Mouse (Mus musculus) kidney, embryonic 15.5 days (tissue): ENCODE measurements around the gene Lsm12. TPM values are rescaled to one million over a fixed set of nuclear protein-coding genes. Genes with fewer than 3 reads are reported as not detected.
A peak's percentile ranks its signal among the peaks of the same experiment; 100 is the strongest.

Experiments
- ATAC-seq: fragments of 200-750 bp; cut with Nextera tagmentation; replicated peaks from 2 replicates; pipeline ENCODE4 v1.8.0; 2017; ENCODE audit warnings: moderate TSS enrichment; ENCODE audit not compliant: low FRiP score
- H3K27ac ChIP-seq: fragments of 300-500 bp; sonication (generic); 2 replicates; pipeline ENCODE4 v1.5.1; 2015; ENCODE audit warnings: mild to moderate bottlenecking, inconsistent platforms
- H3K27me3 ChIP-seq: fragments of 300-500 bp; sonication (generic); 2 replicates; pipeline ENCODE4 v1.6.1; 2015; ENCODE audit warnings: inconsistent platforms
- H3K36me3 ChIP-seq: fragments of 300-500 bp; sonication (generic); 2 replicates; pipeline ENCODE4 v1.6.1; 2015; ENCODE audit warnings: inconsistent platforms
- H3K4me1 ChIP-seq: fragments of 300-500 bp; sonication (generic); 2 replicates; pipeline ENCODE4 v1.6.1; 2015; ENCODE audit warnings: inconsistent platforms
- H3K4me2 ChIP-seq: fragments of 300-500 bp; sonication (generic); 2 replicates; pipeline ENCODE4 v1.6.1; 2015; ENCODE audit warnings: moderate library complexity, mild to moderate bottlenecking, inconsistent platforms
- H3K4me3 ChIP-seq: fragments of 300-500 bp; sonication (generic); replicated peaks from 2 replicates; pipeline ENCODE4 v1.5.1; 2015; ENCODE audit warnings: mild to moderate bottlenecking, inconsistent platforms
- H3K9ac ChIP-seq: fragments of 300-500 bp; sonication (generic); 2 replicates; pipeline ENCODE4 v1.6.1; 2015; ENCODE audit warnings: mild to moderate bottlenecking, inconsistent platforms
- H3K9me3 ChIP-seq: fragments of 300-500 bp; sonication (generic); replicated peaks from 2 replicates; pipeline ENCODE4 v1.6.1; 2016; ENCODE audit warnings: inconsistent platforms
- WGBS: fragments of 180-500 bp; shearing (Covaris S2); methylation state at CpG from one replicate; pipeline ENCODE4 v1.1.7; 2015; ENCODE audit warnings: mixed read lengths; 5-methylcytosine and 5-hydroxymethylcytosine counted together
- microRNA-seq: library from miRNA; unstranded; fragments of <30 nt; microRNA quantifications from one replicate; pipeline ENCODE4, GENCODE M21; 2016
- polyA plus RNA-seq: library from polyadenylated mRNA; unstranded; fragments of >200 nt; fragmentation: Nextera tagmentation; extraction: Ambion mirVana; gene quantifications from 2 replicates; pipeline ENCODE4 v1.2.1, GENCODE M21; 2015

The Lsm12 gene
- polyA plus RNA-seq, 1 experiment from 2014 or later = 122 TPM

- no peak overlapping the region for H3K4me3 ChIP-seq
- no peaks in the 10 kb centered on the region for H3K36me3 ChIP-seq
- no peaks in the 10 kb centered on the region for H3K9me3 ChIP-seq
- no peak overlapping the region for H3K4me2 ChIP-seq
- ATAC-seq = no peak
- no peak overlapping the region for H3K27ac ChIP-seq
- H3K9ac ChIP-seq = no peak overlapping the region
- H3K27me3 ChIP-seq = peaks cover 46% of the 10 kb centered on the region
- peaks cover 19% of the 10 kb centered on the region for H3K4me1 ChIP-seq
- WGBS = 6% methylated on average over 5 of the region's 5 CpGs
Measured at GRCm38 (mm10) chr11:102140508-102140907, 44.6 kb downstream of the Lsm12 start.

DNA sequence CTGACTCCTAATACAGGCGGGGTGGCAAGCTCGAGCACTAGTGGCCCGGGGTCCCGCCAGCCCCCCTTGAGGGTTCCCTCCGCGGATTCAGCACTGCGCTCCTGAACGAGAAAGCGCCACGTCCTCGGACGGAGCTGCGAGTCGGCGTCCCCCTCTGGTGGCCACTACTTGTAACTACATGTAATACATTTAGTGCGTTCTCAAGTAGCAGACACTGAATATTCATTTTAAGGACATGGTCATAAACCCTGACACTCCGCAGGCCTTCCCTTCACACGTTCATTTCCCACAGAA lies 46.7 kb downstream of the Lsm12 start:
- H3K4me1 ChIP-seq = 0 out of 2 replicates have a peak, but pooled peaks cover 25% of the 10 kb centered on the region
- ATAC-seq = no peak
- peaks cover 25% of the 10 kb centered on the region for H3K27me3 ChIP-seq
- WGBS = under 1% methylated on average over 18 of the region's 18 CpGs
- H3K27ac ChIP-seq = no peak overlapping the region
- no peaks in the 10 kb centered on the region for H3K36me3 ChIP-seq
- H3K4me3 ChIP-seq = peak overlapping the region; percentile 32
- 0 out of 2 replicates have a peak overlapping the region, but pooled peaks have one; percentile 36 for H3K9ac ChIP-seq
- H3K4me2 ChIP-seq = peak overlapping the region; percentile 67
- no peaks in the 10 kb centered on the region for H3K9me3 ChIP-seq

GRCm38 (mm10) chr11:102137625-102138446 lies 47.3 kb downstream of the Lsm12 start:
- Histone ChIP-seq H3K27ac (no peak overlapping the region), H3K36me3 (no peaks in the 10 kb centered on the region), H3K4me2 (peak overlapping the region; percentile 67), H3K4me3 (peak overlapping the region; percentile 32), H3K4me1 (0 out of 2 replicates have a peak, but pooled peaks cover 24% of the 10 kb centered on the region), H3K9me3 (no peaks in the 10 kb centered on the region), H3K9ac (0 out of 2 replicates have a peak overlapping the region, but pooled peaks have one; percentile 36), H3K27me3 (peaks cover 20% of the 10 kb centered on the region)
- 45% methylated on average over 13 of the region's 13 CpGs for WGBS
- no peak for ATAC-seq

DNA sequence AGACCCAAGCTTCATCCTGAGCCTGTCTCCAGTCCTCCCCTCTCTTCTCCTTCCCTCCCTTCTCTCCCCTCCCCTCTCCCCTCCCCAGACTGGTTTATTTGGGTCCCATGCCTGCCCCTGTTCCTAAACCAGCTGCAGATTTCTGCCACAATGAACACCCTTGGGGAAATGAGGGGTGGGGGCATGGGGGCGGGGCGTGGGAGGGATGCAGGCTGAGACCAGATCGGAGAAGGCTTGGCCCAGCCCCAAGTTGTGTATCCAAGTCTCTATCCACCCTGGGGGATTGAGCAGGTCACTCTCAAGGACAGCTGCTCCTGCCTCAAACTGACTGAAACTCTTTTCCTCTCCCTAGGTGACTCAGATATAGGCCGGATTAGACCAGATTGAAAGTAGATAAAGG lies 50.6 kb downstream of the Lsm12 start:
- H3K9ac ChIP-seq = no peak overlapping the region
- 34% methylated on average over 4 of the region's 4 CpGs for WGBS
- ATAC-seq = no peak

GRCm38 (mm10) chr11:102117386-102117785 lies 67.7 kb downstream of the Lsm12 start:
- Histone ChIP-seq H3K4me2 (no peak overlapping the region), H3K9ac (no peak overlapping the region), H3K27ac (no peak overlapping the region), H3K36me3 (no peaks in the 10 kb centered on the region), H3K9me3 (no peaks in the 10 kb centered on the region), H3K27me3 (peaks cover 5% of the 10 kb centered on the region), H3K4me3 (no peak overlapping the region), H3K4me1 (no peaks in the 10 kb centered on the region)
- ATAC-seq = no peak
- 77% methylated on average over 6 of the region's 6 CpGs for WGBS

More for the DNA sequence above, 50.6 kb downstream of the Lsm12 start:
- no peak overlapping the region for H3K27ac ChIP-seq
- H3K4me2 ChIP-seq = no peak overlapping the region
- H3K36me3 ChIP-seq = no peaks in the 10 kb centered on the region
- no peaks in the 10 kb centered on the region for H3K9me3 ChIP-seq
- no peak overlapping the region for H3K4me3 ChIP-seq
- H3K4me1 ChIP-seq = 0 out of 2 replicates have a peak, but pooled peaks cover 20% of the 10 kb centered on the region
- peaks cover 12% of the 10 kb centered on the region for H3K27me3 ChIP-seq

- Histone ChIP-seq H3K36me3 (no peaks in the 10 kb centered on the region), H3K9ac (no peak overlapping the region), H3K27me3 (peaks cover 5% of the 10 kb centered on the region), H3K4me1 (no peaks in the 10 kb centered on the region), H3K27ac (no peak overlapping the region), H3K4me3 (no peak overlapping the region), H3K4me2 (no peak overlapping the region), H3K9me3 (no peaks in the 10 kb centered on the region)
- no peak for ATAC-seq
- 75% methylated on average over 8 of the region's 8 CpGs for WGBS
Measured at GRCm38 (mm10) chr11:102116241-102116640, 68.9 kb downstream of the Lsm12 start.

Small RNA genes lying within 50 kb of the gene (microRNA-seq; reads per million reads assigned to microRNA genes)
- gene Mir8101 = 1.3 reads per million

Other genes with a start within 250 kb of the Lsm12 start
- 0.83 and 1.4 TPM in 2 replicates for gene Sost, start 218.3 kb downstream of the Lsm12 start, polyA plus RNA-seq
- gene Cfap97d1, start 201.0 kb downstream of the Lsm12 start, polyA plus RNA-seq = not detected in 2 replicates
- gene Dusp3, start 198.3 kb downstream of the Lsm12 start, polyA plus RNA-seq = 32.8 and 33.8 TPM in 2 replicates
- 7.8 and 11.0 TPM in 2 replicates for gene Mpp3, start 156.8 kb downstream of the Lsm12 start, polyA plus RNA-seq
- gene Cd300lg, start 143.8 kb downstream of the Lsm12 start, polyA plus RNA-seq = 0.82 and 1.1 TPM in 2 replicates
- 14.0 and 14.2 TPM in 2 replicates for gene Mpp2, start 96.8 kb downstream of the Lsm12 start, polyA plus RNA-seq
- not detected in 2 replicates for gene Ppy, start 84.0 kb downstream of the Lsm12 start, polyA plus RNA-seq
- gene Pyy, start 77.5 kb downstream of the Lsm12 start, polyA plus RNA-seq = 3.6 TPM in 1 of 2 replicates, not detected in the other
- 0.19 and 0.33 TPM in 2 replicates for gene Nags, start 39.8 kb downstream of the Lsm12 start, polyA plus RNA-seq
- gene Tmem101, start 28.9 kb downstream of the Lsm12 start, polyA plus RNA-seq = 35.3 and 36.5 TPM in 2 replicates
- gene G6pc3, start 4.3 kb upstream of the Lsm12 start, polyA plus RNA-seq = 39.7 and 43.4 TPM in 2 replicates
- gene Hdac5, start 44.9 kb upstream of the Lsm12 start, polyA plus RNA-seq = 47.4 and 48.4 TPM in 2 replicates
- 18.1 and 22.2 TPM in 2 replicates for gene BC030867, start 63.6 kb upstream of the Lsm12 start, polyA plus RNA-seq
- gene Asb16, start 83.4 kb upstream of the Lsm12 start, polyA plus RNA-seq = 0.10 and 0.13 TPM in 2 replicates
- 48.9 and 57.9 TPM in 2 replicates for gene Tmub2, start 99.6 kb upstream of the Lsm12 start, polyA plus RNA-seq
- gene Atxn7l3, start 111.3 kb upstream of the Lsm12 start, polyA plus RNA-seq = 12.3 and 14.0 TPM in 2 replicates
- gene Ubtf, start 134.4 kb upstream of the Lsm12 start, polyA plus RNA-seq = 95.3 and 100 TPM in 2 replicates
- gene Slc4a1, start 180.9 kb upstream of the Lsm12 start, polyA plus RNA-seq = 12.8 and 20.2 TPM in 2 replicates
- gene Rundc3a, start 208.1 kb upstream of the Lsm12 start, polyA plus RNA-seq = 2.5 and 4.9 TPM in 2 replicates
- 271 and 298 TPM in 2 replicates for gene Slc25a39, start 222.7 kb upstream of the Lsm12 start, polyA plus RNA-seq
- 151 and 172 TPM in 2 replicates for gene Grn, start 245.0 kb upstream of the Lsm12 start, polyA plus RNA-seq